Mouse (Mus musculus) midbrain, embryonic 11.5 days (tissue): Measurements from ENCODE around the gene Fam189a1. TPM values are rescaled to one million over a fixed set of nuclear protein-coding genes. Genes with fewer than 3 reads are reported as not detected.

Experiments used
- ATAC-seq: fragments of 200-750 bp; cut with Nextera tagmentation; 2 replicates; pipeline ENCODE4 v1.8.0; 2017; ENCODE audit warnings: moderate TSS enrichment, moderate library complexity; ENCODE audit not compliant: low FRiP score
- DNase-seq: peaks from one replicate; pipeline ENCODE4 v3.0.0; 2015; ENCODE audit warnings: low spot score; ENCODE audit errors: missing footprints
- H3K27ac ChIP-seq: fragments of 300-500 bp; sonication (generic); 2 replicates; pipeline ENCODE4 v1.5.1; 2014; ENCODE audit warnings: low read depth, low read length
- H3K27me3 ChIP-seq: fragments of 300-500 bp; sonication (generic); 2 replicates; pipeline ENCODE4 v1.6.1; 2014; ENCODE audit warnings: mild to moderate bottlenecking, low read length, moderate library complexity, mixed read lengths; ENCODE audit not compliant: control insufficient read depth, insufficient read depth
- H3K36me3 ChIP-seq: fragments of 300-500 bp; sonication (generic); 2 replicates; pipeline ENCODE4 v1.6.1; 2014; ENCODE audit warnings: mild to moderate bottlenecking, low read length, moderate library complexity, mixed read lengths; ENCODE audit not compliant: control insufficient read depth, insufficient read depth
- H3K4me1 ChIP-seq: fragments of 300-500 bp; sonication (generic); 2 replicates; pipeline ENCODE4 v1.6.1; 2014; ENCODE audit warnings: low read length; ENCODE audit not compliant: control insufficient read depth, insufficient read depth
- H3K4me2 ChIP-seq: fragments of 300-500 bp; sonication (generic); 2 replicates; pipeline ENCODE4 v1.6.1; 2014; ENCODE audit warnings: mild to moderate bottlenecking, moderate library complexity
- H3K4me3 ChIP-seq: fragments of 300-500 bp; sonication (generic); 2 replicates; pipeline ENCODE4 v1.5.1; 2014; ENCODE audit warnings: low read depth, low read length
- H3K9ac ChIP-seq: fragments of 300-500 bp; sonication (generic); 2 replicates; pipeline ENCODE4 v1.6.1; 2014; ENCODE audit warnings: low read length
- H3K9me3 ChIP-seq: fragments of 300-500 bp; sonication (generic); 2 replicates; pipeline ENCODE4 v1.6.1; 2016; ENCODE audit warnings: low read length; ENCODE audit not compliant: control insufficient read depth
- WGBS: fragments of 180-500 bp; shearing (Covaris S2); extraction: QIAGEN DNeasy Blood & Tissue Kit; methylation state at CpG from one replicate; pipeline ENCODE4 v1.1.7; 2014; 5-methylcytosine and 5-hydroxymethylcytosine counted together
- polyA plus RNA-seq: library from polyadenylated mRNA; unstranded; fragments of >200 nt; fragmentation: Nextera tagmentation; extraction: Ambion mirVana; gene quantifications from 2 replicates; pipeline ENCODE4 v1.2.1, GENCODE M21; 2014

Fam189a1 gene
- polyA plus RNA-seq, 1 experiment from 2014 or later = 3.4 TPM

GRCm38 (mm10) chr7:64830214-64830995, 326.0 kb downstream of the Fam189a1 start:
- WGBS = 40% methylated on average over 5 of the region's 5 CpGs
- H3K27ac ChIP-seq = no peak overlapping the region
- no peak for ATAC-seq
- H3K27me3 ChIP-seq = no peaks in the 10 kb centered on the region
- no peaks in the 10 kb centered on the region for H3K36me3 ChIP-seq
- no peaks in the 10 kb centered on the region for H3K9me3 ChIP-seq
- H3K4me1 ChIP-seq = peaks cover 3% of the 10 kb centered on the region; the same call in 1 of the 2 replicates
- H3K4me2 ChIP-seq = no peak overlapping the region
- no peak overlapping the region for H3K4me3 ChIP-seq
- H3K9ac ChIP-seq = no peak overlapping the region
- DNase-seq = no peak

GRCm38 (mm10) chr7:64821081-64821480, 335.3 kb downstream of the Fam189a1 start:
- no peak for DNase-seq
- no peaks in the 10 kb centered on the region for H3K4me1 ChIP-seq
- H3K27ac ChIP-seq = no peak overlapping the region
- H3K4me2 ChIP-seq = no peak overlapping the region
- no peak overlapping the region for H3K9ac ChIP-seq
- H3K4me3 ChIP-seq = no peak overlapping the region
- no peaks in the 10 kb centered on the region for H3K27me3 ChIP-seq
- WGBS = 85% methylated on average over 5 of the region's 5 CpGs
- no peaks in the 10 kb centered on the region for H3K36me3 ChIP-seq
- ATAC-seq = no peak
- no peaks in the 10 kb centered on the region for H3K9me3 ChIP-seq

DNA sequence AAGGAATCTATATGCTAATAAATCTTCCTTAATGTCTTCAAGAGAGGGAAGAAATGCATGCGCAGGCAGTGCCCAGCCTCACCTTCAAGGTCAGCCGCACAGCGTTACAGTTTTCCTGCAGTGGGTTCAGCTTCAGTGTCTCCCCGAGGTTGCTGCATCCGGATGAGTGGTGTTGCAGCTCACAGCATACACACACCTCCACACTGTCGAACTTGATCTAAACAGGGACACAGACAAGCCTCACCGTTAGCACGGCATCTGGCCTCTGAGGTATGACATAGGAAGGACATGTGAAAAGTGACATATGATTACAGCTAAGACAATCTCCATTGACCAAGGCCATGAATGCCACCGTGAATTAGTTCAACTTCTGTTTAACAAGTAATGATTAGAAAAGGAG, 336.7 kb downstream of the Fam189a1 start:
- ATAC-seq (no peak), DNase-seq (no peak)
- Histone ChIP-seq H3K36me3 (no peaks in the 10 kb centered on the region), H3K4me2 (no peak overlapping the region), H3K27me3 (no peaks in the 10 kb centered on the region), H3K9me3 (no peaks in the 10 kb centered on the region), H3K4me3 (no peak overlapping the region), H3K9ac (no peak overlapping the region), H3K27ac (no peak overlapping the region), H3K4me1 (no peaks in the 10 kb centered on the region)
- WGBS = 89% methylated on average over 9 of the region's 9 CpGs

GRCm38 (mm10) chr7:64808876-64809275, 347.5 kb downstream of the Fam189a1 start:
- no peaks in the 10 kb centered on the region for H3K9me3 ChIP-seq
- no peaks in the 10 kb centered on the region for H3K4me1 ChIP-seq
- H3K27ac ChIP-seq = no peak overlapping the region
- H3K4me3 ChIP-seq = no peak overlapping the region
- no peak overlapping the region for H3K4me2 ChIP-seq
- H3K36me3 ChIP-seq = no peaks in the 10 kb centered on the region
- no peaks in the 10 kb centered on the region for H3K27me3 ChIP-seq
- 35% methylated on average over 6 of the region's 6 CpGs for WGBS
- peak; percentile 73 for ATAC-seq
- no peak overlapping the region for H3K9ac ChIP-seq
- no peak for DNase-seq

DNA sequence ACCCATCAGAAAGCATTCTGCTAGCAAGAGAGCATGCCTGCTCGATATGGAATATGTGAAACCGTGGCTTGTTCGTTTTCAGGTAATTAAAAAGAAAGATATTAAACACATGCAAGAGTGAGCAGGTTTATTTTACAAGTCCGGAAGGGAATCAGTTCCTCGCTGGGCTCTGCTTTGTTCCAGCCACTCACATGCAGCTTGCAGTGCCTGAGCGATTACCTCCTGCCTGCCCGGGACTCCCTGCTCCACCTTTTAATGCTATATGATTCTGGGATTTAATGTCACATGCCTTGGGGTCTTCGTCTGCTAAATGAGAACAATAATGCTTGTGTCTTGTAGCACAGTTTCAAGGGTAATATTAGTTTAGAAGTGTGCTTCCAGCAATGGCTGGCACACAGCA, 351.3 kb downstream of the Fam189a1 start:
- no peak for DNase-seq
- H3K27me3 ChIP-seq = no peaks in the 10 kb centered on the region
- H3K9ac ChIP-seq = no peak overlapping the region
- WGBS = 76% methylated on average over 8 of the region's 8 CpGs
- H3K4me1 ChIP-seq = no peaks in the 10 kb centered on the region
- no peaks in the 10 kb centered on the region for H3K36me3 ChIP-seq
- H3K4me3 ChIP-seq = no peak overlapping the region
- no peak overlapping the region for H3K27ac ChIP-seq
- no peak overlapping the region for H3K4me2 ChIP-seq
- no peak for ATAC-seq
- no peaks in the 10 kb centered on the region for H3K9me3 ChIP-seq

DNA sequence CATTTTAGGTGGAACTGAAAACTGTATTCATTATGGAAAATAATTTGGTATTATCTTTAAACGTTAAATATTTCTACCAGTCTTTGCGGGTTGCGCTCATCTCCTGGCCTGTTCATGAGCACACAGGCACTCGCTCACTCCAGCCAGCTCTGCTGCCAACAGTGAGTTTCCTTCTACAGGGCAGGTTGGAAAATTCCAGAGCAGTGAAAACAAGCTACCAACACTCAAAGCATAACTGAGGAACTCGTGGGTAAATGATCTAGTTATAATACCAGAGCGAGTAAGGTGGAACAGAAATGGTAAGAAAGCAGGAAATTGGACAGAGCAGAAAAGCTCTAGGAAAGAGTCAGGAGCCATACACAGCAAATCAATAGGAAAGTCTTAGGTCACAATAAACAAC, 360.8 kb downstream of the Fam189a1 start:
- Histone ChIP-seq H3K4me2 (no peak overlapping the region), H3K27me3 (no peaks in the 10 kb centered on the region), H3K4me1 (no peaks in the 10 kb centered on the region), H3K9ac (no peak overlapping the region), H3K27ac (no peak overlapping the region), H3K36me3 (no peaks in the 10 kb centered on the region), H3K9me3 (no peaks in the 10 kb centered on the region), H3K4me3 (no peak overlapping the region)
- no peak for DNase-seq
- no peak for ATAC-seq
- 87% methylated on average over 6 of the region's 6 CpGs for WGBS

DNA sequence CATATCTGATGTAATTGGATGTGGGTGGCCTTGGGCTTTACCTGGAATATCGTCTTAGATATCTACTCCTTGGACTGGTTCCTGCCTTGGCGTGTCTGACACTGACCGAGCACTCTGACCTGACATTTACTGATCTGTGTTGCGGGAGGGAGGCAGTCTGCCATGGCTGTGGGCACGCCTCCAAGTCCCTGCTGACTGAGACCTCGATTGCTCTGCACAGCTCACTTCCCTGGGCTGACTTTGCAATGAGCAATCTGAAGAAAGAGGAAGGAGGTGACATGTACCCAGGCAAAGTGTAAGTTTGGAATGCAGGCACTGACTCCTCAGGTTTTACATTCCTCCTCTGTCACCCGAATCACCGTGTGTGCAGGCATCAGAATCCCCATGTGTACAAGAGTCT, 364.3 kb downstream of the Fam189a1 start:
- Histone ChIP-seq H3K4me1 (no peaks in the 10 kb centered on the region), H3K4me3 (no peak overlapping the region), H3K9me3 (no peaks in the 10 kb centered on the region), H3K27ac (no peak overlapping the region), H3K27me3 (no peaks in the 10 kb centered on the region), H3K4me2 (no peak overlapping the region), H3K9ac (no peak overlapping the region), H3K36me3 (no peaks in the 10 kb centered on the region)
- ATAC-seq (no peak), DNase-seq (peak; percentile 76)
- 82% methylated on average over 8 of the region's 8 CpGs for WGBS

GRCm38 (mm10) chr7:64791145-64791544, 365.2 kb downstream of the Fam189a1 start:
- Histone ChIP-seq H3K4me2 (no peak overlapping the region), H3K27me3 (no peaks in the 10 kb centered on the region), H3K27ac (no peak overlapping the region), H3K4me3 (no peak overlapping the region), H3K36me3 (no peaks in the 10 kb centered on the region), H3K9me3 (no peaks in the 10 kb centered on the region), H3K9ac (no peak overlapping the region), H3K4me1 (no peaks in the 10 kb centered on the region)
- DNase-seq (peak; percentile 35), ATAC-seq (no peak)
- WGBS = 83% methylated on average over 9 of the region's 9 CpGs

DNA sequence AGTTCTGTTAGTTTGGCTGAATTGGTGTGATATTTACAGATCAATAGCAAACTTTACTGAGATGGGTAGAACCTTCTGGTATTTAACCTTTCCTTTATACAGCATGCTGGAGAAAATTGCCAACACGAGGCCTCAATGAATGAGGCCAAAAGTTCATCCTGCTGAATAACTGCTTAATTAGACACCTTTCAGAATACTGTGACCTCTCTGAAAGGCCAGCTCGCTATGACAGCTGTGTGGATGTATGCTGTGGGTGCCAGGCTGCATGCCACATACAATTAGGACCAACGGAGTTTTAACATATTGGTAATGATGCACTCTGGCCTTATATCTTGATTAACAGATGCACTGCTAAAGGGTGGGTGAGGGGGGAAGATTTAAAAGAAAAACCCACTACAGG, 371.3 kb downstream of the Fam189a1 start:
- DNase-seq (peak; percentile 53), ATAC-seq (no peak)
- H3K27ac ChIP-seq = no peak overlapping the region
- no peaks in the 10 kb centered on the region for H3K36me3 ChIP-seq
- H3K9ac ChIP-seq = no peak overlapping the region
- H3K4me2 ChIP-seq = no peak overlapping the region
- no peak overlapping the region for H3K4me3 ChIP-seq
- no peaks in the 10 kb centered on the region for H3K9me3 ChIP-seq
- no peaks in the 10 kb centered on the region for H3K4me1 ChIP-seq
- WGBS = 63% methylated on average over 3 of the region's 3 CpGs
- no peaks in the 10 kb centered on the region for H3K27me3 ChIP-seq
